Mouse (Mus musculus) liver, postnatal 0 days (tissue): ENCODE measurements around the gene 2410131K14Rik. TPM values are rescaled to one million over a fixed set of nuclear protein-coding genes. Genes with fewer than 3 reads are reported as not detected.

ENCODE experiments used
- ATAC-seq: fragments of 200-750 bp; cut with Nextera tagmentation; 2 replicates; pipeline ENCODE4 v1.8.0; 2017; ENCODE audit warnings: mild to moderate bottlenecking, moderate library complexity
- DNase-seq: peaks from one replicate; pipeline ENCODE4 v3.0.0-alpha.2; 2016
- H3K27ac ChIP-seq: fragments of 300-500 bp; sonication (generic); 2 replicates; pipeline ENCODE4 v1.5.1; 2014; ENCODE audit warnings: antibody characterized with exemption, moderate library complexity, mild to moderate bottlenecking, low read depth
- H3K27me3 ChIP-seq: fragments of 300-500 bp; sonication (generic); 2 replicates; pipeline ENCODE4 v1.6.1; 2014; ENCODE audit warnings: low read length, control low read depth, mixed read lengths; ENCODE audit not compliant: insufficient read depth
- H3K36me3 ChIP-seq: fragments of 300-500 bp; sonication (generic); replicated peaks from 2 replicates; pipeline ENCODE4 v1.6.1; 2014; ENCODE audit warnings: mild to moderate bottlenecking, control low read depth, low read length, moderate library complexity, mixed read lengths; ENCODE audit not compliant: insufficient read depth
- H3K4me1 ChIP-seq: fragments of 300-500 bp; sonication (generic); 2 replicates; pipeline ENCODE4 v1.6.1; 2014; ENCODE audit warnings: antibody characterized with exemption, mild to moderate bottlenecking, control low read depth; ENCODE audit not compliant: insufficient read depth
- H3K4me2 ChIP-seq: fragments of 300-500 bp; sonication (generic); 2 replicates; pipeline ENCODE4 v1.6.1; 2014; ENCODE audit warnings: low read depth, mild to moderate bottlenecking, low read length, moderate library complexity, mixed read lengths
- H3K4me3 ChIP-seq: fragments of 300-500 bp; sonication (generic); 2 replicates; pipeline ENCODE4 v1.5.1; 2014; ENCODE audit warnings: low read depth, low read length
- H3K9ac ChIP-seq: fragments of 300-500 bp; sonication (generic); replicated peaks from 2 replicates; pipeline ENCODE4 v1.6.1; 2014; ENCODE audit warnings: mild to moderate bottlenecking, moderate library complexity
- H3K9me3 ChIP-seq: fragments of 300-500 bp; sonication (generic); 2 replicates; pipeline ENCODE4 v1.6.1; 2016; ENCODE audit warnings: mild to moderate bottlenecking, control low read depth, low read length, mixed read lengths
- CTCF ChIP-seq: sonication (generic); IDR thresholded peaks from 2 replicates; pipeline ENCODE4 v1.5.1; 2016; ENCODE audit warnings: antibody characterized with exemption, low read depth
- EP300 ChIP-seq: IDR thresholded peaks from 2 replicates; pipeline ENCODE4 v1.6.1; 2016; ENCODE audit warnings: antibody characterized with exemption, low read depth, mild to moderate bottlenecking
- WGBS: fragments of 180-500 bp; shearing (Covaris S2); extraction: QIAGEN DNeasy Blood & Tissue Kit; methylation state at CpG from one replicate; pipeline ENCODE4 v1.1.7; 2014; ENCODE audit not compliant: insufficient replicate concordance; 5-methylcytosine and 5-hydroxymethylcytosine counted together
- polyA plus RNA-seq: library from polyadenylated mRNA; unstranded; fragments of >200 nt; fragmentation: Nextera tagmentation; extraction: Ambion mirVana; gene quantifications from 2 replicates; pipeline ENCODE4 v1.2.1, GENCODE M21; 2015

The 2410131K14Rik gene
- 1.3 TPM in 2 replicates for polyA plus RNA-seq

GRCm38 (mm10) chr5:118244606-118245443 is at the start of gene 2410131K14Rik, which contains the start of gene Rnft2:
Gene 2410131K14Rik (plus strand): TSS chr5:118245227.
Gene Rnft2 (minus strand): TSS chr5:118245116.
- no peaks in the 10 kb centered on the region for H3K36me3 ChIP-seq
- peak within 1 kb of the TSS; percentile 76 for H3K27ac ChIP-seq
- peaks cover 21% of the 10 kb centered on the region for H3K4me1 ChIP-seq
- peak; percentile 100 for ATAC-seq
- DNase-seq: peak; percentile 98
- peak within 1 kb of the TSS; percentile 77 for H3K4me3 ChIP-seq
- H3K9ac ChIP-seq: peak within 1 kb of the TSS; percentile 78
- no peaks in the 10 kb centered on the region for H3K27me3 ChIP-seq
- H3K9me3 ChIP-seq: no peaks in the 10 kb centered on the region
- under 1% methylated on average over 68 of the region's 68 CpGs for WGBS
- TF ChIP-seq EP300 (no peak), CTCF (0 out of 2 replicates have a peak, but pooled peaks have one; percentile 14)
- H3K4me2 ChIP-seq: peak within 1 kb of the TSS; percentile 99

- Histone ChIP-seq H3K9ac (no peak overlapping the region), H3K4me3 (no peak overlapping the region), H3K4me2 (no peak overlapping the region), H3K36me3 (no peaks in the 10 kb centered on the region), H3K4me1 (no peaks in the 10 kb centered on the region), H3K9me3 (no peaks in the 10 kb centered on the region), H3K27me3 (no peaks in the 10 kb centered on the region), H3K27ac (no peak overlapping the region)
- WGBS: 66% methylated on average over 13 of the region's 13 CpGs
- no peak for DNase-seq
- no peak for ATAC-seq
- no peak for TF ChIP-seq CTCF
- no peak for TF ChIP-seq EP300
These were observed 47.6 kb upstream of the 2410131K14Rik start for GRCm38 (mm10) chr5:118197421-118197820.

- no peaks in the 10 kb centered on the region for H3K27me3 ChIP-seq
- H3K4me1 ChIP-seq: no peaks in the 10 kb centered on the region
- H3K9ac ChIP-seq: no peak overlapping the region
- H3K27ac ChIP-seq: no peak overlapping the region
- DNase-seq: no peak
- 65% methylated on average over 5 of the region's 5 CpGs for WGBS
- H3K4me3 ChIP-seq: no peak overlapping the region
- no peaks in the 10 kb centered on the region for H3K36me3 ChIP-seq
- no peak for ATAC-seq
- H3K4me2 ChIP-seq: no peak overlapping the region
- H3K9me3 ChIP-seq: no peaks in the 10 kb centered on the region
- no peak for TF ChIP-seq CTCF
These were observed 45.4 kb upstream of the 2410131K14Rik start for GRCm38 (mm10) chr5:118199670-118200069.

- Histone ChIP-seq H3K4me2 (no peak overlapping the region), H3K36me3 (no peaks in the 10 kb centered on the region), H3K27me3 (no peaks in the 10 kb centered on the region), H3K4me3 (no peak overlapping the region), H3K9me3 (no peaks in the 10 kb centered on the region), H3K4me1 (no peaks in the 10 kb centered on the region), H3K9ac (no peak overlapping the region), H3K27ac (no peak overlapping the region)
- no peak for TF ChIP-seq EP300
- TF ChIP-seq CTCF: no peak
- no peak for ATAC-seq
- 57% methylated on average over 16 of the region's 16 CpGs for WGBS
- DNase-seq: no peak
These were observed 40.2 kb upstream of the 2410131K14Rik start for GRCm38 (mm10) chr5:118204675-118205440.

- no peaks in the 10 kb centered on the region for H3K36me3 ChIP-seq
- no peak for DNase-seq
- H3K9ac ChIP-seq: no peak overlapping the region
- H3K9me3 ChIP-seq: no peaks in the 10 kb centered on the region
- TF ChIP-seq CTCF (no peak), EP300 (no peak)
- no peaks in the 10 kb centered on the region for H3K27me3 ChIP-seq
- no peak overlapping the region for H3K4me2 ChIP-seq
- H3K27ac ChIP-seq: no peak overlapping the region
- no peak for ATAC-seq
- no peaks in the 10 kb centered on the region for H3K4me1 ChIP-seq
- no peak overlapping the region for H3K4me3 ChIP-seq
- WGBS: 77% methylated on average over 8 of the region's 8 CpGs
These were observed 39.2 kb upstream of the 2410131K14Rik start for GRCm38 (mm10) chr5:118205852-118206251.

- DNase-seq: no peak
- H3K4me1 ChIP-seq: no peaks in the 10 kb centered on the region
- H3K27me3 ChIP-seq: peaks cover 6% of the 10 kb centered on the region; the same call in 1 of the 2 replicates
- 43% methylated on average over 5 of the region's 5 CpGs for WGBS
- no peak overlapping the region for H3K9ac ChIP-seq
- TF ChIP-seq EP300: no peak
- no peak for TF ChIP-seq CTCF
- no peak for ATAC-seq
- H3K36me3 ChIP-seq: no peaks in the 10 kb centered on the region
- H3K4me3 ChIP-seq: no peak overlapping the region
- peak overlapping the region; percentile 42; the same call in 1 of the 2 replicates for H3K4me2 ChIP-seq
- H3K27ac ChIP-seq: no peak overlapping the region
- H3K9me3 ChIP-seq: no peaks in the 10 kb centered on the region
These were observed 31.0 kb upstream of the 2410131K14Rik start for GRCm38 (mm10) chr5:118214012-118214411.
